18 mouse cellular contexts compared by ENCODE assay signal in the genomic region with DNA sequence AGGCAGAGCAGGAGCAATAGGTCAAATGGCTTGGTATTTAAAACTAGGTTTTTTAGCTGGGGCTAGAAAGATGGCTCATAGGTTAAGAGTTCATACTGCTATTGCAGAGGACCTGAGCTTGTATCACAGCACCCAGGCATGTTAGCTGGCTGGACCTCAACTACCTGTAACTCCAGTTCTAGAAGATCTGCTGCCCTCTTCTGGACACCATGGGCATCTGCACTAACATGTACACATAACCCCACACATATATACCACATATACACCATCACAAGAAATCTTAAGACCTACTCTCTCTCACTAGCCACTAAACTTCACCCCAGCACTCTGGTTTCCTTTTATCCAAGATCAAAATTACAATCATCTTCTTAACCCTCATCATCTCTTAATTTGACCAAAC.
DNase-seq lines count a peak whose midpoint lies in the region; TF ChIP-seq lines count a peak whose summit lies in the region.
"Had no signal": no experiment of that assay in that cellular context is flagged by ENCODE, and none has a peak within 500 bp of the region (broad histone marks: within the 10 kb centered on the region; RNA-seq: fewer than 3 reads in every experiment).

No protein-coding gene starts in this region.

- TF ChIP-seq RAD21 in MEL (IDR thresholded peaks at IDR 0.05; ENCODE audit: low read depth, low read length), result no peak

- H3K4me1 ChIP-seq in MEL (ENCODE audit: control insufficient read depth in 1 of 2, insufficient read depth in 2 of 2, low read length in 2 of 2), result no peaks in the 10 kb centered on the region
- H3K4me1 ChIP-seq: forebrain, embryonic 12.5 days had no signal

- no peaks in the 10 kb centered on the region for H3K36me3 ChIP-seq in MEL (ENCODE audit: control insufficient read depth in 1 of 2, insufficient read depth in 2 of 2, low read length in 2 of 2)
- H3K36me3 ChIP-seq: embryonic facial prominence, embryonic 13.5 days; forebrain, embryonic 12.5 days; G1E; heart, embryonic 12.5 days had no signal

- no peaks in the 10 kb centered on the region for H3K79me2 ChIP-seq in MEL (ENCODE audit: control insufficient read depth, insufficient read depth, low read length, poor library complexity)

- H3K27me3 ChIP-seq in MEL (ENCODE audit: control insufficient read depth in 1 of 2, insufficient read depth in 2 of 2, low read length in 2 of 2), result no peaks in the 10 kb centered on the region
- H3K27me3 ChIP-seq: embryonic facial prominence, embryonic 13.5 days; forebrain, embryonic 12.5 days; heart, embryonic 12.5 days had no signal

- DNase-seq in layer of hippocampus, adult 2 months (ENCODE audit: low spot score in 2 of 2), result no peak
- DNase-seq in layer of hippocampus, adult 9-10 months (ENCODE audit: low spot score), result no peak
- DNase-seq in 416B (ENCODE audit: low read depth) (peak; percentile 3), A20 (ENCODE audit: low read depth, low spot score) (peak; percentile 2), MEL (ENCODE audit: low read depth, low spot score) (peak; percentile 1)
- no peak for DNase-seq in neural tube, embryonic 10.5 days (ENCODE audit: extremely low spot score, low spot score)
- no peak for DNase-seq in urinary bladder, postnatal 36 days (ENCODE audit: low spot score in 2 of 2)
- no peak for DNase-seq in frontal cortex, adult 2 months (ENCODE audit: extremely low spot score in 1 of 2, low spot score in 1 of 2)
- DNase-seq: adrenal gland, postnatal 10 days; cerebellum, adult 11 months; cerebellum, adult 9-10 months; cerebellum, postnatal 25 days; gastrocnemius, postnatal 14 days; heart, postnatal 36 days had no signal

- TF ChIP-seq CTCF in layer of hippocampus, adult 2 months (conservative IDR thresholded peaks at IDR 0.05), result peak; percentile 59
- TF ChIP-seq CTCF in MEL (IDR thresholded peaks at IDR 0.05 in 2 of 3, conservative IDR thresholded peaks at IDR 0.05 in 1 of 3; ENCODE audit: control insufficient read depth in 1 of 3, insufficient read depth in 1 of 3, low read depth in 2 of 3, low read length in 3 of 3, poor library complexity in 1 of 3, severe bottlenecking in 1 of 3), result no peak

- no peak overlapping the region for H3K27ac ChIP-seq in layer of hippocampus, adult 2 months
- H3K27ac ChIP-seq in MEL (ENCODE audit: control insufficient read depth, low read depth, low read length), result no peak overlapping the region
- H3K27ac ChIP-seq: embryonic facial prominence, embryonic 13.5 days; forebrain, embryonic 12.5 days had no signal

- TF ChIP-seq POLR2A in MEL (IDR thresholded peaks at IDR 0.05; ENCODE audit: control insufficient read depth in 1 of 2, insufficient read depth in 1 of 2, low read depth in 1 of 2, low read length in 2 of 2, poor library complexity in 1 of 2), result no peak

- H3K9me3 ChIP-seq in MEL (replicated peaks; ENCODE audit: insufficient read depth, low read length), result no peaks in the 10 kb centered on the region
- H3K9me3 ChIP-seq: embryonic facial prominence, embryonic 13.5 days; heart, embryonic 12.5 days had no signal

- H3K4me3 ChIP-seq in layer of hippocampus, adult 2 months, result no peak overlapping the region
- no peak overlapping the region for H3K4me3 ChIP-seq in MEL (ENCODE audit: control insufficient read depth in 1 of 2, insufficient read depth in 1 of 2, low read depth in 2 of 2, low read length in 2 of 2)
- H3K4me3 ChIP-seq: embryonic facial prominence, embryonic 13.5 days; forebrain, embryonic 12.5 days; heart, embryonic 12.5 days had no signal

- no peak overlapping the region for H3K9ac ChIP-seq in MEL (ENCODE audit: control insufficient read depth, low read depth, low read length, poor library complexity, severe bottlenecking)
- H3K9ac ChIP-seq: embryonic facial prominence, embryonic 13.5 days; forebrain, embryonic 12.5 days; heart, embryonic 12.5 days had no signal

- TF ChIP-seq EP300 in MEL (IDR thresholded peaks at IDR 0.05; ENCODE audit: low read depth in 1 of 2, low read length in 2 of 2), result no peak

TF ChIP-seq in MEL, 35 proteins besides CTCF, POLR2A, EP300 and RAD21:
- TF ChIP-seq POLR2AphosphoS2 (IDR thresholded peaks at IDR 0.05; ENCODE audit: low read length) (no peak), JUND (IDR thresholded peaks at IDR 0.05; ENCODE audit: low read depth, low read length) (no peak), UBTF (IDR thresholded peaks at IDR 0.05; ENCODE audit: borderline replicate concordance, insufficient read depth, low read depth, low read length) (no peak), CHD1 (IDR thresholded peaks at IDR 0.05; ENCODE audit: low read depth, low read length) (no peak), MAZ (IDR thresholded peaks at IDR 0.05; ENCODE audit: low read depth, low read length) (no peak), USF2 (IDR thresholded peaks at IDR 0.05; ENCODE audit: borderline replicate concordance in 1 of 2, insufficient read depth in 1 of 2, low read depth in 1 of 2, low read length in 2 of 2) (no peak), ZC3H11A (IDR thresholded peaks at IDR 0.05; ENCODE audit: low read depth, low read length) (no peak), CHD2 (IDR thresholded peaks at IDR 0.05; ENCODE audit: low read length) (no peak), RCOR1 (IDR thresholded peaks at IDR 0.05; ENCODE audit: low read depth, low read length) (no peak), POLR2AphosphoS5 (IDR thresholded peaks at IDR 0.05; ENCODE audit: borderline replicate concordance, low read depth, low read length) (no peak), MAX (IDR thresholded peaks at IDR 0.05; ENCODE audit: low read length) (no peak), SMC3 (IDR thresholded peaks at IDR 0.05; ENCODE audit: low read depth, low read length) (no peak), TBP (IDR thresholded peaks at IDR 0.05; ENCODE audit: low read depth, low read length) (no peak), MYC (IDR thresholded peaks at IDR 0.05; ENCODE audit: low read depth, low read length) (no peak), NELFE (IDR thresholded peaks at IDR 0.05; ENCODE audit: low read depth, low read length) (no peak), HCFC1 (IDR thresholded peaks at IDR 0.05; ENCODE audit: low read depth, low read length) (no peak), USF1 (IDR thresholded peaks at IDR 0.05; ENCODE audit: low read depth, low read length) (no peak), ZMIZ1 (IDR thresholded peaks at IDR 0.05; ENCODE audit: low read depth, low read length) (no peak)

Comparison
In these comparisons a context has a peak if more than half of its experiments do, and no peak if none do; other contexts are left out.
1. DNase-seq: peak in 416B (single experiment), A20 (single experiment) and MEL (single experiment); none in layer of hippocampus, adult 2 months (0 of 2), layer of hippocampus, adult 9-10 months (single experiment), neural tube, embryonic 10.5 days (single experiment), urinary bladder, postnatal 36 days (0 of 2) and frontal cortex, adult 2 months (0 of 2).